Mouse (Mus musculus) limb, embryonic 10.5 days (tissue): ENCODE results near the gene Ispd. TPM values are rescaled to one million over a fixed set of nuclear protein-coding genes. Genes with fewer than 3 reads are reported as not detected.

Experiments
- DNase-seq: peaks from one replicate; pipeline ENCODE4 v3.0.0-alpha.2; 2017; ENCODE audit warnings: low spot score
- H3K27ac ChIP-seq: fragments of 300-500 bp; sonication (generic); 2 replicates; pipeline ENCODE4 v1.5.1; 2016; ENCODE audit warnings: mild to moderate bottlenecking
- H3K27me3 ChIP-seq: fragments of 300-500 bp; sonication (generic); 2 replicates; pipeline ENCODE4 v1.6.1; 2016; ENCODE audit warnings: low read depth, mild to moderate bottlenecking; ENCODE audit not compliant: poor library complexity, severe bottlenecking
- H3K36me3 ChIP-seq: fragments of 300-500 bp; sonication (generic); 2 replicates; pipeline ENCODE4 v1.6.1; 2016; ENCODE audit warnings: mild to moderate bottlenecking, moderate library complexity
- H3K4me1 ChIP-seq: fragments of 300-500 bp; sonication (generic); 2 replicates; pipeline ENCODE4 v1.6.1; 2016
- H3K4me3 ChIP-seq: fragments of 300-500 bp; sonication (generic); 2 replicates; pipeline ENCODE4 v1.5.1; 2016; ENCODE audit warnings: mild to moderate bottlenecking, moderate library complexity
- H3K9me3 ChIP-seq: fragments of 300-500 bp; sonication (generic); replicated peaks from 2 replicates; pipeline ENCODE4 v1.6.1; 2016; ENCODE audit warnings: mild to moderate bottlenecking
- WGBS: fragments of 180-500 bp; shearing (Covaris S2); methylation state at CpG from one replicate; pipeline ENCODE4 v1.1.7; 2016; 5-methylcytosine and 5-hydroxymethylcytosine counted together
- polyA plus RNA-seq: library from polyadenylated mRNA; unstranded; fragments of >200 nt; fragmentation: Nextera tagmentation; extraction: Ambion mirVana; gene quantifications from 2 replicates; pipeline ENCODE4 v1.2.1, GENCODE M21; 2016

Ispd gene
- polyA plus RNA-seq, 1 experiment from 2014 or later = 4.9 TPM

- DNase-seq = no peak
- Histone ChIP-seq H3K27me3 (no peaks in the 10 kb centered on the region), H3K4me1 (peaks cover 27% of the 10 kb centered on the region), H3K9me3 (no peaks in the 10 kb centered on the region), H3K4me3 (no peak overlapping the region), H3K27ac (peak overlapping the region; percentile 14; the same call in 1 of the 2 replicates), H3K36me3 (no peaks in the 10 kb centered on the region)
- 68% methylated on average over 6 of the region's 6 CpGs for WGBS
These were observed 96.3 kb downstream of the Ispd start for GRCm38 (mm10) chr12:36477501-36477900.

GRCm38 (mm10) chr12:36477926-36478325 is 96.7 kb downstream of the Ispd start:
- H3K4me1 ChIP-seq = peaks cover 27% of the 10 kb centered on the region
- 78% methylated on average over 3 of the region's 3 CpGs for WGBS
- H3K36me3 ChIP-seq = no peaks in the 10 kb centered on the region
- H3K27ac ChIP-seq = no peak overlapping the region
- no peaks in the 10 kb centered on the region for H3K27me3 ChIP-seq
- no peaks in the 10 kb centered on the region for H3K9me3 ChIP-seq
- no peak overlapping the region for H3K4me3 ChIP-seq
- DNase-seq = no peak

GRCm38 (mm10) chr12:36481742-36482141 is 100.5 kb downstream of the Ispd start:
- H3K36me3 ChIP-seq = no peaks in the 10 kb centered on the region
- 93% methylated on average over 3 of the region's 3 CpGs for WGBS
- no peak overlapping the region for H3K4me3 ChIP-seq
- H3K27ac ChIP-seq = no peak overlapping the region
- no peaks in the 10 kb centered on the region for H3K27me3 ChIP-seq
- no peak for DNase-seq
- no peaks in the 10 kb centered on the region for H3K9me3 ChIP-seq
- H3K4me1 ChIP-seq = peaks cover 13% of the 10 kb centered on the region

GRCm38 (mm10) chr12:36483346-36483745 is 102.1 kb downstream of the Ispd start:
- no peaks in the 10 kb centered on the region for H3K9me3 ChIP-seq
- DNase-seq = no peak
- H3K4me3 ChIP-seq = no peak overlapping the region
- 0 out of 2 replicates have a peak, but pooled peaks cover 3% of the 10 kb centered on the region for H3K4me1 ChIP-seq
- H3K27me3 ChIP-seq = no peaks in the 10 kb centered on the region
- no peaks in the 10 kb centered on the region for H3K36me3 ChIP-seq
- WGBS = 29% methylated on average over 2 of the region's 2 CpGs
- H3K27ac ChIP-seq = no peak overlapping the region

- no peak for DNase-seq
- H3K27ac ChIP-seq = no peak overlapping the region
- no peaks in the 10 kb centered on the region for H3K36me3 ChIP-seq
- H3K4me3 ChIP-seq = no peak overlapping the region
- H3K27me3 ChIP-seq = no peaks in the 10 kb centered on the region
- WGBS = 84% methylated on average over 3 of the region's 3 CpGs
- H3K4me1 ChIP-seq = no peaks in the 10 kb centered on the region
- no peaks in the 10 kb centered on the region for H3K9me3 ChIP-seq
These were observed 116.3 kb downstream of the Ispd start for GRCm38 (mm10) chr12:36497565-36497964.

- no peak for DNase-seq
- WGBS = 93% methylated on average over 7 of the region's 7 CpGs
These were observed 126.1 kb downstream of the Ispd start for GRCm38 (mm10) chr12:36507111-36507903.

GRCm38 (mm10) chr12:36509954-36510642 is 128.8 kb downstream of the Ispd start:
- Histone ChIP-seq H3K27ac (no peak overlapping the region), H3K9me3 (no peaks in the 10 kb centered on the region), H3K4me1 (peaks cover 3% of the 10 kb centered on the region; the same call in 1 of the 2 replicates), H3K4me3 (no peak overlapping the region), H3K36me3 (no peaks in the 10 kb centered on the region), H3K27me3 (no peaks in the 10 kb centered on the region)
- DNase-seq = no peak
- 84% methylated on average over 10 of the region's 10 CpGs for WGBS

More at GRCm38 (mm10) chr12:36507111-36507903, 126.1 kb downstream of the Ispd start:
- H3K27ac ChIP-seq = 0 out of 2 replicates have a peak overlapping the region, but pooled peaks have one; percentile 26
- H3K27me3 ChIP-seq = no peaks in the 10 kb centered on the region
- H3K4me1 ChIP-seq = peaks cover 3% of the 10 kb centered on the region; the same call in 1 of the 2 replicates
- H3K4me3 ChIP-seq = no peak overlapping the region
- no peaks in the 10 kb centered on the region for H3K36me3 ChIP-seq
- no peaks in the 10 kb centered on the region for H3K9me3 ChIP-seq

GRCm38 (mm10) chr12:36521774-36522173 is 140.5 kb downstream of the Ispd start:
- H3K36me3 ChIP-seq = no peaks in the 10 kb centered on the region
- DNase-seq = no peak
- 92% methylated on average over 2 of the region's 2 CpGs for WGBS
- H3K4me3 ChIP-seq = no peak overlapping the region
- H3K9me3 ChIP-seq = no peaks in the 10 kb centered on the region
- no peak overlapping the region for H3K27ac ChIP-seq
- no peaks in the 10 kb centered on the region for H3K4me1 ChIP-seq
- no peaks in the 10 kb centered on the region for H3K27me3 ChIP-seq

GRCm38 (mm10) chr12:36523515-36523914 is 142.3 kb downstream of the Ispd start:
- H3K27ac ChIP-seq = no peak overlapping the region
- DNase-seq = no peak
- H3K27me3 ChIP-seq = no peaks in the 10 kb centered on the region
- H3K4me1 ChIP-seq = no peaks in the 10 kb centered on the region
- H3K4me3 ChIP-seq = no peak overlapping the region
- no peaks in the 10 kb centered on the region for H3K9me3 ChIP-seq
- no peaks in the 10 kb centered on the region for H3K36me3 ChIP-seq
- 88% methylated on average over 2 of the region's 2 CpGs for WGBS

GRCm38 (mm10) chr12:36530920-36531319 is 149.7 kb downstream of the Ispd start:
- Histone ChIP-seq H3K27ac (no peak overlapping the region), H3K9me3 (no peaks in the 10 kb centered on the region), H3K4me1 (no peaks in the 10 kb centered on the region), H3K27me3 (no peaks in the 10 kb centered on the region), H3K4me3 (no peak overlapping the region), H3K36me3 (no peaks in the 10 kb centered on the region)
- no peak for DNase-seq
- 87% methylated on average over 2 of the region's 2 CpGs for WGBS

GRCm38 (mm10) chr12:36531421-36532072 is 150.3 kb downstream of the Ispd start:
- no peaks in the 10 kb centered on the region for H3K36me3 ChIP-seq
- no peak overlapping the region for H3K4me3 ChIP-seq
- no peaks in the 10 kb centered on the region for H3K4me1 ChIP-seq
- WGBS = 77% methylated on average over 4 of the region's 4 CpGs
- no peak for DNase-seq
- no peaks in the 10 kb centered on the region for H3K9me3 ChIP-seq
- no peak overlapping the region for H3K27ac ChIP-seq
- H3K27me3 ChIP-seq = no peaks in the 10 kb centered on the region

- Histone ChIP-seq H3K4me3 (no peak overlapping the region), H3K27me3 (no peaks in the 10 kb centered on the region), H3K27ac (no peak overlapping the region), H3K4me1 (no peaks in the 10 kb centered on the region), H3K9me3 (no peaks in the 10 kb centered on the region), H3K36me3 (no peaks in the 10 kb centered on the region)
- no peak for DNase-seq
- WGBS = 86% methylated on average over 3 of the region's 3 CpGs
These were observed 151.3 kb downstream of the Ispd start for GRCm38 (mm10) chr12:36532525-36532924.
